Mouse (Mus musculus) embryo, embryonic 10 days (tissue): ENCODE measurements around the gene Ltbp2.

ENCODE experiments used
- DNase-seq: peaks from one replicate; pipeline ENCODE4 v3.0.0-alpha.2; 2015; ENCODE audit warnings: low spot score

The Ltbp2 gene

DNA sequence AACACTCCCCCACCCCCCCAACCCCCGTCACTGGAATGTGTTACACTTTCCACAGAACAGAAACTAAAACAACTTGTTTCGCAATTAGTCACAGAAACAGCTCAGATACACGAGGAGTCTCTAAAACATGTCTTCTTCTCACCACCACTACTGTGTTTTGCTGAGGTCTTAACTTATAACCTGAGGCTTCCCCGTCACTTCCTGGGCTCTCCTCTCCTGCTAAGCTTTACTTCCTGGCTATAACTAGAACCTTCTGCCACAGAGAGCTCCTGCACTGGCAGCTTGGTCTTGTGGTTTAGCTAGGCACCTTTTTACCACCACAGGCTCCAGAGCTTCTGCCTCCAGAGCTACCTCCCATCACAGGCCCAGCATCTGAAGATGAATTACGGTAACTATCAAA is 113.8 kb downstream of the Ltbp2 start:
- DNase-seq = no peak

- peak; percentile 65 for DNase-seq
Observed at GRCm38 (mm10) chr12:84759063-84759462, 117.3 kb downstream of the Ltbp2 start.

GRCm38 (mm10) chr12:84756016-84756415 is 120.3 kb downstream of the Ltbp2 start:
- DNase-seq = no peak

DNA sequence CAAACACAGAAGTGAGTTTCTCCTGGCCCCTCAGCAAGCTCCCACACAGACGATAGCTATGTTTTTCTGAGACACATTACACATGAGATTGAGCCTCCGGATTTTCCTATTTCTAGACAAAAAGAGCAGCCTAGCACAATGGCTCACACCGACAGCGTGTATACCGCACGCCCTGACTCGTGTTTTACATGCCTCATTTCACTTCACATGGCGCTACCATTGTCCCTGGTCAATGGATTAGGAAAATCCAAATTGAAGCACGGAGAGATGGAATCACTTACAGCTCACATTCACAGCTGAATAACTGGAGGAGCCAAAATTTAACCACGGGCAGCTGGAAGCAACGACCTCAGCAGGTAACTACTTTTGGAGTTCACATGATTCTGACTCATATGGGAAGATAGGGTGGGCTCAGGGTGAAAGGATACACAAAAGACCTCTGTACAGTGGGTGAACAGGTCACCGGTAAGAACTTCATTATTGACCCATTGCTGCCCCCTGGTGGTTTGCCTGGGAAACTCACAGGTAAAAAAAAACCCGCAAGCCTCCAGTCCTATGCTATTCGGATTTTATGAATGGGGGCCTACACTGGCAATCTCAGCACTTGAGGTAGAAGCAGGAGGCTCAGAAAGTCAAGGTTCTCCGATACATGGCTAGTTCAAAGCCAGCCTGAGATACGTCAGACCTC is 121.2 kb downstream of the Ltbp2 start:
- DNase-seq = peak; percentile 64

DNA sequence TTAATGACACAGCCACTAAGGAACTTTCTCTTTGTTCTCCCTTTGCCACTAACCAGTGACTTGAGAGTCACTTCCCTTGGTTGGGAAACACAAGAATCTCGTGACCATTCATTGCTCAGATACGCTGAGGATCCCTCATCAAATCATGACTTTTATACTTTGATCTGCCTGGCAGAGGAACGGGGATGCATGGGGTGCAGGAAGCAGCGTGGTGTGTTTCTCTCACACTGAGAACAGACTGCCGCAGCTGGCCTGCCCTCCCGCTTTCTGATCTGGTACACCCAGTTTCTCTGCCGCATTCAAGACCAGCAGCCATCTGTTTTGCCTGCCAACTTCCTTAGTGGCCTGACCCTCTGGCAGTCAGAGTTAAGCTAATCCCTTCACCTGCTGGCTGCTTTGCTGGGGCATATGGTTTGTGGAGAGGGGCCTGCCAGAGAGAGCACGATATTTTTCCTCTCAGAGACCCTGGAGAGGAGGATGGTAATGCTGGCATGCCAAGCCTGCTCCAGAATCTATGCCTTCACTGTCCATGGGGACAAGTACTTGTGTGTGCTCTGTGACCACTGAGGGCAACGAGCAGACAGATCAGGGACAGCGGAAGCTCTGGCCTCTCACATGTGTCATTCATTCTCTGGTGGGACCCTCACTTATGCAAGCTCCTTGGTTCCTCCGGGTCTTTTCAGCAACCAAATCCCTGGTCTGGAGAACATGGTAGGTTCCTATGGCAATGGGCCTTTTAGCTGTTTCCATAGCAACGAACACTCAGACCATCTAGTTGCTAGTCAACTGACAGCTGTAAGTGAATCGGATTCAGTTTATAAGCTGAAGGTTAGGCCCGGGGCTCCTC is 124.0 kb downstream of the Ltbp2 start:
- DNase-seq = peak; percentile 59

DNA sequence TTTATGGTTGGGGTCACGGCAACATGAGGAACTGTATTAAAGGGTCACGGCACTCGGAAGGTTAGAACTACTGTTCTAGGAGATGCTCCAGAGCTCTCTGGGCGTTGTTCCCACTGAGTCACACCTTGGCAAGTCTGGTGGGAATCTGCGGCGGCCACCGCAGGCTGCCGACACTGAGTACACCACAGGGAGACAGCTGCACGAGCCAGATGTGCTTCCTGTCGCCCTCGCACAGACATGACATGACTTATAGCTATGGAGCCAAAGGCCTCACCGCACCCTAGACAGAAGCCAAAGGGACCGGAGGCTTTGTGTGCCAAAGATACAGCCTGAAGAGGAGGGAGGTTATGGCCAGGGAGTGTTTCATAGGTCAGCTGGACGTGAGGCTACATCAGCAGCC is 125.7 kb downstream of the Ltbp2 start:
- DNase-seq = no peak

- DNase-seq = no peak
Observed at GRCm38 (mm10) chr12:84748134-84748533, 128.2 kb downstream of the Ltbp2 start.

- DNase-seq = no peak
Observed at GRCm38 (mm10) chr12:84745700-84746099, 130.6 kb downstream of the Ltbp2 start.

- DNase-seq = no peak
Observed at GRCm38 (mm10) chr12:84743496-84743895, 132.8 kb downstream of the Ltbp2 start.

- DNase-seq = no peak
Observed at GRCm38 (mm10) chr12:84733366-84733765, 143.0 kb downstream of the Ltbp2 start.
